Mouse (Mus musculus) myocyte (in vitro differentiated cells): ENCODE measurements at regions not wholly inside any gene's neighbourhood (a gene's known extent, or its start where the extent isn't known, plus 50 kb on each side); places are given as distances from the start of the nearest gene placed in this dataset.
A peak's percentile ranks its signal among the peaks of the same experiment; 100 is the strongest.

Source experiments
- H3K27me3 ChIP-seq: one replicate; pipeline ENCODE4 v1.6.1; 2011; ENCODE audit not compliant: control insufficient read depth, insufficient read depth, insufficient read length
- H3K36me3 ChIP-seq: one replicate; pipeline ENCODE4 v1.6.1; 2011; ENCODE audit not compliant: control insufficient read depth, insufficient read depth
- H3K4me2 ChIP-seq: one replicate; pipeline ENCODE4 v1.6.1; 2011; ENCODE audit warnings: low read depth, control low read depth
- H3K4me3 ChIP-seq: one replicate; pipeline ENCODE4 v1.5.1; 2011; ENCODE audit warnings: mild to moderate bottlenecking, control low read depth, moderate library complexity
- H3K79me2 ChIP-seq: one replicate; pipeline ENCODE4 v1.6.1; 2011; ENCODE audit not compliant: control insufficient read depth, insufficient read depth
- H3ac ChIP-seq: one replicate; pipeline ENCODE4 v1.6.1; 2011; ENCODE audit not compliant: control insufficient read depth, insufficient read length
- CEBPB ChIP-seq: IDR thresholded peaks from 2 replicates; pipeline ENCODE4 v1.6.1; 2011; ENCODE audit warnings: mild to moderate bottlenecking, moderate library complexity; ENCODE audit not compliant: poor library complexity, insufficient read depth, severe bottlenecking
- E2F4 ChIP-seq: IDR thresholded peaks from one replicate; pipeline ENCODE4 v1.6.1; 2011; ENCODE audit warnings: mild to moderate bottlenecking, control low read depth, moderate library complexity; ENCODE audit not compliant: insufficient read depth
- MAX ChIP-seq: IDR thresholded peaks from one replicate; pipeline ENCODE4 v1.6.1; 2011; ENCODE audit warnings: low read depth, mild to moderate bottlenecking, control low read depth
- MYOD1 ChIP-seq, 3 experiments: IDR thresholded peaks; one replicate each; pipeline ENCODE4 v1.6.1; 2011; ENCODE audit warnings: control low read depth in 2 of 3, low read depth in 2 of 3, mild to moderate bottlenecking in 2 of 3, moderate library complexity in 1 of 3; ENCODE audit not compliant: insufficient read length in 2 of 3, control insufficient read depth in 1 of 3
- MYOG ChIP-seq, 3 experiments: IDR thresholded peaks; one replicate each; pipeline ENCODE4 v1.6.1; 2011; ENCODE audit warnings: control low read depth in 2 of 3, low read depth in 2 of 3, mild to moderate bottlenecking in 2 of 3; ENCODE audit not compliant: insufficient read length in 2 of 3, control insufficient read depth in 1 of 3, insufficient read depth in 1 of 3
- POLR2A ChIP-seq: IDR thresholded peaks from one replicate; pipeline ENCODE4 v1.6.1; 2011; ENCODE audit warnings: low read depth, mild to moderate bottlenecking, control low read depth, moderate library complexity; ENCODE audit not compliant: insufficient read length
- POLR2AphosphoS2 ChIP-seq: IDR thresholded peaks from one replicate; pipeline ENCODE4 v1.6.1; 2011; ENCODE audit warnings: low read depth, control low read depth; ENCODE audit not compliant: insufficient read length
- REST ChIP-seq: IDR thresholded peaks from one replicate; pipeline ENCODE4 v1.6.1; 2011; ENCODE audit warnings: mild to moderate bottlenecking, control low read depth, moderate library complexity; ENCODE audit not compliant: insufficient read depth, insufficient read length
- SRF ChIP-seq: IDR thresholded peaks from one replicate; pipeline ENCODE4 v1.6.1; 2011; ENCODE audit warnings: low read depth; ENCODE audit not compliant: control insufficient read depth, insufficient read length
- TCF12 ChIP-seq: IDR thresholded peaks from one replicate; pipeline ENCODE4 v1.6.1; 2011; ENCODE audit warnings: mild to moderate bottlenecking, control low read depth; ENCODE audit not compliant: poor library complexity, insufficient read depth, severe bottlenecking
- TCF3 ChIP-seq: IDR thresholded peaks from one replicate; pipeline ENCODE4 v1.6.1; 2011; ENCODE audit warnings: low read depth, control low read depth; ENCODE audit not compliant: insufficient read length
- USF1 ChIP-seq: IDR thresholded peaks from one replicate; pipeline ENCODE4 v1.6.1; 2011; ENCODE audit warnings: low read depth, mild to moderate bottlenecking, control low read depth, moderate library complexity

- Histone ChIP-seq H3ac (no peak overlapping the region), H3K79me2 (no peaks in the 10 kb centered on the region), H3K27me3 (no peaks in the 10 kb centered on the region), H3K4me3 (no peak overlapping the region), H3K4me2 (no peak overlapping the region), H3K36me3 (no peaks in the 10 kb centered on the region)
- peak; percentile 65 for TF ChIP-seq CEBPB
- TF ChIP-seq SRF = no peak
Measured at GRCm38 (mm10) chr3:53341304-53342206, 121.6 kb downstream of the Nhlrc3 start.

GRCm38 (mm10) chr3:53338571-53338970, 124.6 kb downstream of the Nhlrc3 start:
- H3K79me2 ChIP-seq = no peaks in the 10 kb centered on the region
- H3K4me3 ChIP-seq = no peak overlapping the region
- no peak overlapping the region for H3ac ChIP-seq
- TF ChIP-seq MYOD1 (IDR thresholded peaks at IDR 0.05; ENCODE audit: control insufficient read depth in 1 of 3, insufficient read length in 2 of 3, low read depth in 2 of 3) (no peak), SRF (no peak), POLR2A (no peak), REST (no peak), TCF12 (no peak), POLR2AphosphoS2 (no peak), MYOG (IDR thresholded peaks at IDR 0.05; ENCODE audit: control insufficient read depth in 1 of 3, insufficient read depth in 1 of 3, insufficient read length in 2 of 3, low read depth in 2 of 3) (no peak), TCF3 (no peak), MAX (no peak), USF1 (no peak), CEBPB (no peak), E2F4 (no peak)
- no peak overlapping the region for H3K4me2 ChIP-seq
- H3K36me3 ChIP-seq = no peaks in the 10 kb centered on the region
- no peaks in the 10 kb centered on the region for H3K27me3 ChIP-seq

GRCm38 (mm10) chr3:53334051-53334450, 129.1 kb downstream of the Nhlrc3 start:
- Histone ChIP-seq H3K27me3 (peaks cover 6% of the 10 kb centered on the region), H3ac (no peak overlapping the region), H3K79me2 (no peaks in the 10 kb centered on the region), H3K4me2 (no peak overlapping the region), H3K36me3 (no peaks in the 10 kb centered on the region), H3K4me3 (no peak overlapping the region)
- TF ChIP-seq MYOG (IDR thresholded peaks at IDR 0.05; ENCODE audit: control insufficient read depth in 1 of 3, insufficient read depth in 1 of 3, insufficient read length in 2 of 3, low read depth in 2 of 3) (no peak), POLR2A (no peak), USF1 (no peak), MYOD1 (IDR thresholded peaks at IDR 0.05; ENCODE audit: control insufficient read depth in 1 of 3, insufficient read length in 2 of 3, low read depth in 2 of 3) (no peak), CEBPB (no peak), TCF3 (no peak)

DNA sequence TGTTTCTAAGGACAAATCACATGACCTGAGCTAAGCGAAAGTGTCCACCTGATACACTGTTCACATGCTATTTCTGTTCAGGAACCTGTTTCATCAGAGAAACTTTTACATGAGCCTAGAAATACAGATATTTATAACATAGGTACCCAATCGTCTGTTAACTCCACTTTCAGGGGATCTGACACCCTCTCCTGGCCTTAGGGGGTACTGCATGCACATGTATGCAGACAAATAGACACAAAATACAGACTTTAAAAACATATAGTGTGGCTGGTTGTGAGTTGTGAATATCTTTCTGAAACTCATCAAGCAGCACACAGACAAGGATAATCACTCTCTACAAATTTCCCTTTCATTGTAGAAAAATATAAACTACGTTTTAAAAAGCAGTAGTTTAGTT, 133.6 kb downstream of the Nhlrc3 start:
- Histone ChIP-seq H3K79me2 (no peaks in the 10 kb centered on the region), H3K27me3 (peaks cover 6% of the 10 kb centered on the region), H3K4me3 (no peak overlapping the region), H3K36me3 (no peaks in the 10 kb centered on the region), H3K4me2 (no peak overlapping the region), H3ac (no peak overlapping the region)
- TF ChIP-seq POLR2A (no peak), CEBPB (no peak), SRF (no peak), REST (no peak), TCF12 (no peak), MAX (no peak), USF1 (no peak), MYOD1 (IDR thresholded peaks at IDR 0.05; ENCODE audit: control insufficient read depth in 1 of 3, insufficient read length in 2 of 3, low read depth in 2 of 3) (no peak), POLR2AphosphoS2 (no peak), TCF3 (no peak), MYOG (IDR thresholded peaks at IDR 0.05; ENCODE audit: control insufficient read depth in 1 of 3, insufficient read depth in 1 of 3, insufficient read length in 2 of 3, low read depth in 2 of 3) (no peak), E2F4 (no peak)

DNA sequence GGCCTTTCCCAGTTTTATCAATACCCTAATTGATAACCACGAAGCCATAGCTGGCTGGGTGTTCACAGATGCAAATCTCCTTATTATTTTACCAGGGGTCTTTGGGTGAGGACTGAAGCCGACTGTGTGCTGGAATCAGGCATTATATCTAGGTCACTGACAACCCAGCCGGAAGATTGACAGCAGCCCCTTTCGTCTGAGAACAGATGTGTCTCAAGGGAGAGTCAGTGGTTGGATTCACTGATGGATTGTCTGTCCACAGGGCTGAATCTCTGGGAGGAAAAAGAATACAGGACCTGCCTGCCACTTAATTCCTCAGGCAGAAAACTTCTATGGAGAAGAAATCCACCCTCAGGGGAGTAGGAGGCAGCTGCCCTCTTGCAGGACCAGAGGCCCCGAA, 135.7 kb downstream of the Nhlrc3 start:
- Histone ChIP-seq H3ac (no peak overlapping the region), H3K4me3 (no peak overlapping the region), H3K27me3 (peaks cover 1% of the 10 kb centered on the region), H3K4me2 (no peak overlapping the region), H3K79me2 (no peaks in the 10 kb centered on the region), H3K36me3 (no peaks in the 10 kb centered on the region)
- TF ChIP-seq MAX (no peak), MYOD1 (IDR thresholded peaks at IDR 0.05; ENCODE audit: control insufficient read depth in 1 of 3, insufficient read length in 2 of 3, low read depth in 2 of 3) (no peak), E2F4 (no peak), TCF12 (no peak), TCF3 (no peak), REST (no peak), CEBPB (no peak), USF1 (no peak), MYOG (IDR thresholded peaks at IDR 0.05; ENCODE audit: control insufficient read depth in 1 of 3, insufficient read depth in 1 of 3, insufficient read length in 2 of 3, low read depth in 2 of 3) (no peak), POLR2A (no peak), SRF (no peak), POLR2AphosphoS2 (no peak)
